Mouse (Mus musculus): ENCODE measurements around the gene Pycr2. TPM values are rescaled to one million over a fixed set of nuclear protein-coding genes. Genes with fewer than 3 reads are reported as not detected.

The Pycr2 gene
- 163 and 166 TPM in 2 replicates for polyA plus RNA-seq (2016; fragmentation: Nextera tagmentation; extraction: Ambion mirVana)

DNA sequence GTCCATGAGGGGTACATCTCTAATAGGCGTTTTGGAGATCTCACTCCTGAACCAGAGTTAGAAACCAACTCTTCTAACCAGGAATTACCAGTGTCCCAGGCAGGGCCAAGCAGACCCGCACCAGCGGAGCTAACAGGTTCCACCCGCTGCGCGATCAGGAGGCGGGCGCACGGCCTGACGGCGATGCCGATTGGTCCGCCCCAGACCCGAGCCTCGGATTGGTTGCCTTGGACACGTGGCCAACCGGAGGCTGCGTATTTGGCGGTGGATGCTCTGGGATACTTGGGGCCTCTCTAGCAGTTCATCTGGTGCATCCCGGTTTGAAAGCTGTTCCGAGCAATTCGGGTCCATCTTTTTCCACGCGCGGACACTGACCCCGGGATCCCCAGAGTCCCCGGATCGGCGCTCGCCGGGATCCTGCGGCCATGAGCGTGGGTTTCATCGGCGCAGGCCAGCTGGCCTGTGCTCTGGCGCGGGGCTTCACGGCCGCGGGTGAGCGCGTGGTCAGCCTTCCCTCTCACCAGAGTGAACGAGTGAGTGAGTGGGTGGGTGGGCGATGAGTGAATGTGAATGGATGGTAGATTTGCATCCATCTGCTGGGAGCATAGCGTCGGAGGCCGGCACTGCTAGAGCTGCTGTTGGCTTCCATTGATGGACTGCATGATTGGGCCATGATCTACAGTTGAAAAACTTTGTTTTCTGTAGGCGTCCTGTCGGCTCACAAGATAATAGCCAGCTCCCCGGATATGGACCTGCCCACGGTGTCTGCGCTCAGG, at the start of gene Pycr2:
Gene Pycr2 (plus strand): TSS at position 255 of the 776 bp plus-strand sequence.
- H3K36me3 ChIP-seq, result peaks cover 40% of the 10 kb centered on the region
- no peaks in the 10 kb centered on the region for H3K27me3 ChIP-seq (ENCODE audit: low read depth, poor library complexity, severe bottlenecking)
- H3K4me3 ChIP-seq, result peak within 1 kb of the TSS; percentile 76
- peak within 1 kb of the TSS; percentile 91 for H3K27ac ChIP-seq
- under 1% methylated on average over 52 of the region's 52 CpGs for WGBS
- peak; percentile 95 for DNase-seq (ENCODE audit: low spot score)
- no peaks in the 10 kb centered on the region for H3K9me3 ChIP-seq (replicated peaks)
- H3K4me1 ChIP-seq, result peaks cover 25% of the 10 kb centered on the region

DNA sequence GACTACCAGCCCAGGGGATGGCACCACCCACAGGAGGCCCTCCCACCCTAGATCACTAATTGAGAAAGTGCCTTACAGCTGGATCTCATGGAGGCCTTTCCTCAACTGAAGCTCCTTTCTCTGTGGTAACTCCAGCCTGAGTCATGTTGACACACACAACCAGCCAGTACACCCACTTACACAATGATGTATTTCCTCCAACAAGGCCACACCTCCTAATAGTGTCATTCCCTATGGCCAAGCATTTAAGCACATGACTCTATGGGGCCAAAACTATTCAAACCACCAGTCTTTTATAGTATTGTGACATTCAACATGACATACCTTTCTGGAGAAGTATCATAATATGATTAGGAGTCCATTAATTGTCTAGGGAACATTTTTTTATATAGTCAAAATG, 45.3 kb upstream of the Pycr2 start:
- no peaks in the 10 kb centered on the region for H3K4me1 ChIP-seq
- H3K27me3 ChIP-seq (ENCODE audit: low read depth, poor library complexity, severe bottlenecking), result no peaks in the 10 kb centered on the region
- DNase-seq (ENCODE audit: low spot score), result no peak
- peaks cover 90% of the 10 kb centered on the region for H3K36me3 ChIP-seq
- H3K9me3 ChIP-seq (replicated peaks), result no peaks in the 10 kb centered on the region
- H3K4me3 ChIP-seq, result no peak overlapping the region
- H3K27ac ChIP-seq, result no peak overlapping the region

DNA sequence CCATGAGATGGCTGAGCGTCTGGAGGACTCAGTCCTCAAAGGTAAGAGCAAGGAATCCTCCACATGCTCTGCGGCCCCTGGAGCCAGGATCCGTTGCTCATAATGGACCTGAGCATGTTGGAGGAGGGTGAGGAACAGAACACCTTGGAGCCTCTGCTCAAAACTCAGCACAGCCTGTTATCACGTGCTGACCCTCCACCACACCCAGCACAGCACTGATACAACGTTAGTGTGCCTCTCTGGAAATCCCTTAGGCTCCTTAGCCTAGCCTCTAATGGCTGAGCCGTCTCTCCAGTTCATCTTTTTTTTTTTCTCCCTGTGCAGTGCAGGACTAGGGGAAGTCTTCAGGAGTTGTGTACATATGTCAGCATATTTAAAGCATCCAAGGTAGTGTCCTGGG, 44.1 kb upstream of the Pycr2 start:
- no peaks in the 10 kb centered on the region for H3K4me1 ChIP-seq
- no peak for DNase-seq (ENCODE audit: low spot score)
- 86% methylated on average over 6 of the region's 6 CpGs for WGBS
- no peaks in the 10 kb centered on the region for H3K27me3 ChIP-seq (ENCODE audit: low read depth, poor library complexity, severe bottlenecking)
- no peaks in the 10 kb centered on the region for H3K9me3 ChIP-seq (replicated peaks)
- peaks cover 98% of the 10 kb centered on the region for H3K36me3 ChIP-seq
- H3K27ac ChIP-seq, result no peak overlapping the region
- no peak overlapping the region for H3K4me3 ChIP-seq

DNA sequence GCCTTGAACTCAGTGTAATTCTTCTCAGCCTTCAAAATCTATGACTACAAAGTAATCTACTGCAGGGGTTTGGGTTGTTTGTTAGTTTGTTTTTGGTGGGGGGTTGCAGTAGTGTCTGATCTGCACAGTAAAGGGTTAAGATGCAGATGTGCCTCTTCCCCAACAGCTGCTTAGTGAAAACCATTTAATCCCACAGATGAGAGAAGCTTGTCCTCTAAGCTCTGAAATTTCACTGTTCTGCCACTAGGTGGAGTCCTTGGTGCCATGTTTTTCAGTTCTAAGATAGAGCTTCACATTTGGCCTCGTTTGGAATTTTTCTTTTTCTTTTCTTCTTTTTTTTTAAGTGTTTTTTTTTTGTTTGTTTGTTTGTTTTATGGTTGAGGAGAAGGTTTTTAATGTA, 40.5 kb upstream of the Pycr2 start:
- no peak overlapping the region for H3K4me3 ChIP-seq
- H3K27me3 ChIP-seq (ENCODE audit: low read depth, poor library complexity, severe bottlenecking), result no peaks in the 10 kb centered on the region
- 58% methylated on average over 1 of the region's 1 CpGs for WGBS
- no peak for DNase-seq (ENCODE audit: low spot score)
- H3K9me3 ChIP-seq (replicated peaks), result no peaks in the 10 kb centered on the region
- H3K36me3 ChIP-seq, result peaks cover 98% of the 10 kb centered on the region
- H3K4me1 ChIP-seq, result no peaks in the 10 kb centered on the region
- H3K27ac ChIP-seq, result no peak overlapping the region

DNA sequence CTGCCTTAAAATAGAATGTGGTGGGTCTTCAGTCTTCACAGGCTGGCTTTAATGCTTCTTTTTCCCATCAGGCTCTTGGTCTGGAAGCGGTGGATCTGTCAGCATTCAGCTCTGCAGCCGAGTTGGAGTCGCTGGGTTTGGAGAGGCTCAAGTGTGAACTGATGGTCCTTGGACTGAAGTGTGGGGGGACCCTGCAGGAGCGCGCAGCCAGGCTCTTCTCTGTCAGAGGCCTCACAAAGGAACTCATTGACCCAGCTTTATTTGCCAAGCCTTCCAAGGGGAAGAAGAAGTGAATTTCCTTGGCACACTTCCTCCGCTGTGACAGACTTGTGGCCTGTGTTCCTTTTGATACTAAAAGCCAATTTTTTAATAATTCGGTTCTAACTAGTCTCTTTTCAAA, 38.1 kb upstream of the Pycr2 start:
- 92% methylated on average over 7 of the region's 7 CpGs for WGBS

DNA sequence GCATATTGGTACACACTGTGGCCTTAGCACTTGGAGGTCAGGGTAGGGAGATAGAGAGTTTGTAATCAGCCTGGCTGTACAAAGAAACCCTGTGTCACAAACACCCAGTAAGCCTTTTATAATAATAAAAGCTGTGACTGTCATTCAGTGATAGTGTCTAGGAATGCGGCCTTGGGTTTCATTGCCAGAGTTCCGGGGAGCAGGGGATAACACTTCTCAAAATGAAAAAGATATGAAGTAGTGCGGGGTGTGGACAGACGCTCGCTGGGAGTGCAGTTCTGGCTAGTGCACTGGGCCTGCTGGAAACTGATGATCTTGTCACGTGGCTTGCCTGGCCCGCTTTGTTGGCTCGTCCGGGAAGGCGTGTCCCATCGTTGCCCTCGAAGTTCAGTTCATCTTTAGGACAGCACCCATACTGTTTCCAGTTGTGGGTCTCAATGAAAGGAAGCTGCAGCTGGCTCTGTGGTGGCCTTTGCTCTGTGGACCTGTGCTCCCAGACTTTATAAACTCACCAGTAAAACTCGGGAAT, 33.9 kb upstream of the Pycr2 start:
- no peaks in the 10 kb centered on the region for H3K27me3 ChIP-seq (ENCODE audit: low read depth, poor library complexity, severe bottlenecking)
- WGBS, result 71% methylated on average over 13 of the region's 13 CpGs

More for the DNA sequence above, 38.1 kb upstream of the Pycr2 start:
- H3K4me1 ChIP-seq, result no peaks in the 10 kb centered on the region
- no peak overlapping the region for H3K4me3 ChIP-seq
- no peaks in the 10 kb centered on the region for H3K27me3 ChIP-seq (ENCODE audit: low read depth, poor library complexity, severe bottlenecking)
- no peak overlapping the region for H3K27ac ChIP-seq
- no peak for DNase-seq (ENCODE audit: low spot score)
- H3K36me3 ChIP-seq, result peaks cover 75% of the 10 kb centered on the region
- no peaks in the 10 kb centered on the region for H3K9me3 ChIP-seq (replicated peaks)

DNA sequence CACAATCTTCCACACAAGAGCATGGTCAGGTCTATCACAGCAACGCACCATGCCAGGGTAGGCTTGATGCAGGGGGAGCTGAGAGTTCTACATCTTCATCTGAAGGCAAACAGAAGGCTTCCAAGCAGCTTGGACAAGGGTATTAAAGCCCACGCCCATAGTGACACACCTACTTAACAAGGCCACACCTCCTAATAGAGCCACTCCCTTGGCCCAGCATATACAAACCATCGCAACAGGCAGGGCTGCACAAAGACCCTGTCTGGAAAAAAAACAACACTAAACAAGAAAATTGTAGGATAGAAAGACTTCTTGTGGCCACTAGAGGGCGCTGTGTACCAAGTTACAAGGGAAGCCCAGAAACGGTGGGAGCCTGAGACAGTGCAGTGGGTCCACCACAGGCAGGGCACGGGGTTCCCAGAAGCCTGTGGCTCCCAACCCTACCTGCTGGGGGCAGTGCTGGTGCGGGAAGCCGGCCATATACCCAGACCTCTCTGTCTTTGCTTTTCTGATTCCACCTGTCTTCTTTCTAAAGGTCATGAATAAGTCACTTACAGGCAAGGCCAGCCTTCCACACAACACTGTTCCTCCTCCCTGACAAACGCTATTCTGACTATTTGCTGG, 30.1 kb upstream of the Pycr2 start:
- Histone ChIP-seq H3K27me3 (ENCODE audit: low read depth, poor library complexity, severe bottlenecking) (no peaks in the 10 kb centered on the region), H3K9me3 (replicated peaks) (no peaks in the 10 kb centered on the region), H3K27ac (no peak overlapping the region), H3K36me3 (no peaks in the 10 kb centered on the region), H3K4me1 (no peaks in the 10 kb centered on the region), H3K4me3 (no peak overlapping the region)
- DNase-seq (ENCODE audit: low spot score), result peak; percentile 72
- whole genome bisulfite sequencing, result 20% methylated on average over 9 of the region's 9 CpGs

More for the DNA sequence above, 33.9 kb upstream of the Pycr2 start:
- Histone ChIP-seq H3K9me3 (replicated peaks) (no peaks in the 10 kb centered on the region), H3K4me1 (no peaks in the 10 kb centered on the region), H3K27ac (no peak overlapping the region), H3K36me3 (peaks cover 35% of the 10 kb centered on the region), H3K4me3 (no peak overlapping the region)
- no peak for DNase-seq (ENCODE audit: low spot score)

DNA sequence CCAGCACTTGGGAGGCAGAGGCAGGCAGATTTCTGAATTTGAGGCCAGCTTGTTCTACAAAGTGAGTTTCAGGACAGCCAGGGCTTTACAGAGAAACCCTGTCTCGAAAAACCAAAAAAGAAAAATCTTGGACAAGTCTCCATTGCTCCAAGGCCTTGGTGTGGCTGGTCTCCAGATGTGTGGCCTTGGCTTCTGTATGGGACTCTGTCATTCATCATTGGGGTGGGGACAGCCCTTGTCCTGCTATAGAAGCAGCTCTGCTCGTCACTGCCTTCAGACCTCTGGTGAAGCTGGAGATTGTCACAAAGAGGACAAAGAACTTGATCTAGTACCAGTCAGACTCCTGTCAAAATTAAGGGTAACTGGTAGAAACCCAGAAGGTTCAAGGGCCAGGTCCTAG, 29.5 kb upstream of the Pycr2 start:
- WGBS, result 84% methylated on average over 2 of the region's 2 CpGs
- Histone ChIP-seq H3K27ac (no peak overlapping the region), H3K4me3 (no peak overlapping the region), H3K9me3 (replicated peaks) (no peaks in the 10 kb centered on the region), H3K27me3 (ENCODE audit: low read depth, poor library complexity, severe bottlenecking) (no peaks in the 10 kb centered on the region), H3K4me1 (no peaks in the 10 kb centered on the region), H3K36me3 (no peaks in the 10 kb centered on the region)
- no peak for DNase-seq (ENCODE audit: low spot score)

DNA sequence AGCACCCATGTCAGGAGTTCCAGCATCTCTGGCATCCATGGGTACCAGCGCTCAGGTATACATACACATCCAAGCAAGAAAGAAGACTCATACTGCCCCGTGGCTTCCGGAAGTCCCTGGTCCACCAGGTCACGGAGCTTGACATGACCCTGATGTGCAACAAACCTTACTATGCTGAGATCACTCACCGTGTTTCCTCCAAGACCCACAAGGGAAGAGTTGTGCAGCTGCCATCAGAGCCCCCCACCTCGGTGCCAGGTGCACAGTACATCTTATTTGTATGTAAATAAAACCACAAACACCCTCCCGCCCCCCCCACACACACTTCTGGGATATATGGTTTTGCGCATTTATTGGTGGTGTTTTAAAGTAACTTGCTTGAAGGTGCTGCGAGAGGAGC, 29.0 kb upstream of the Pycr2 start:
- whole genome bisulfite sequencing, result 89% methylated on average over 9 of the region's 9 CpGs

DNA sequence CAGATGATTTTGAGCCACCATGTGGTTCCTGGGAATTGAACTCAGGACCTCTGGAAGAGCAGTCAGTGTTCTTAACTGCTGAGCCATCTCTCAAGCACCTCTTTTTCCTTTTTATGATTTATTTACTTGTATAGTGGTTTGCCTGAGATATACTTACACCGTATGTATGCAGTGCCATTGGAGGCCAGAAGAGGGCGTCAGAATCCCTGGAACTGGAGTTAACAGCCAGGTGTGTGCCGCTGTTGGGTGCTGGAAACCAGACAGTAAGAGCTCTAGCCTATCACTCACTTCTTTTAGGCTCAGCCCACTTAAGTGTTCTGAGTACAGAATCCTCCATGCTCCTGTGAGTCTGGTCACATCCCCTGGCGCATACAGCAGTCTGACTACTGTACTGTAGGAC, 26.6 kb upstream of the Pycr2 start:
- WGBS, result 73% methylated on average over 4 of the region's 4 CpGs
- DNase-seq (ENCODE audit: low spot score), result no peak
- H3K27ac ChIP-seq, result no peak overlapping the region

More for the DNA sequence above, 29.0 kb upstream of the Pycr2 start:
- Histone ChIP-seq H3K27ac (no peak overlapping the region), H3K4me3 (no peak overlapping the region), H3K36me3 (no peaks in the 10 kb centered on the region), H3K4me1 (no peaks in the 10 kb centered on the region), H3K27me3 (ENCODE audit: low read depth, poor library complexity, severe bottlenecking) (no peaks in the 10 kb centered on the region), H3K9me3 (replicated peaks) (no peaks in the 10 kb centered on the region)
- no peak for DNase-seq (ENCODE audit: low spot score)

DNA sequence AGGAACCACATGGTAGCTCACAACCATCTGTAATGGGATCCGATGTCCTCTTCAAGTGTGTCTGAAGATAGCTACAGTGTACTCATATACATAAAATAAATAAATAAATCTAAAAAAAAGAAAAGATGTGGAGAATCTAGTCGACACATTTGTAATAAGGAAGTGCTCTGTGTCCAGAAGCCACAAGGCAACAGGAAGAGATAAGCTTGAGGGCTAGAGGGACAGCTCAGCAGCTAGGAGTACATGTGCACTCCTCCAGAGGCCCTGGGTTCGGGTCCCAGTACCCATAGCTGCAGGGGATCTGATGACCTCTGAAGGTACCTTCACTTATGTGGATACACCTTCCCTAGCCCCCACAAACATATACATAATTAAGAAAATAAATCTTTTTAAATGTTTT, 22.3 kb upstream of the Pycr2 start:
- Histone ChIP-seq H3K4me3 (no peak overlapping the region), H3K27ac (no peak overlapping the region), H3K36me3 (no peaks in the 10 kb centered on the region), H3K4me1 (peaks cover 11% of the 10 kb centered on the region), H3K9me3 (replicated peaks) (no peaks in the 10 kb centered on the region), H3K27me3 (ENCODE audit: low read depth, poor library complexity, severe bottlenecking) (0 out of 2 replicates have a peak, but pooled peaks cover 7% of the 10 kb centered on the region)
- DNase-seq (ENCODE audit: low spot score), result no peak
- 88% methylated on average over 3 of the region's 3 CpGs for WGBS

More for the DNA sequence above, 26.6 kb upstream of the Pycr2 start:
- no peaks in the 10 kb centered on the region for H3K9me3 ChIP-seq (replicated peaks)
- H3K27me3 ChIP-seq (ENCODE audit: low read depth, poor library complexity, severe bottlenecking), result no peaks in the 10 kb centered on the region
- H3K36me3 ChIP-seq, result no peaks in the 10 kb centered on the region
- no peaks in the 10 kb centered on the region for H3K4me1 ChIP-seq
- no peak overlapping the region for H3K4me3 ChIP-seq

DNA sequence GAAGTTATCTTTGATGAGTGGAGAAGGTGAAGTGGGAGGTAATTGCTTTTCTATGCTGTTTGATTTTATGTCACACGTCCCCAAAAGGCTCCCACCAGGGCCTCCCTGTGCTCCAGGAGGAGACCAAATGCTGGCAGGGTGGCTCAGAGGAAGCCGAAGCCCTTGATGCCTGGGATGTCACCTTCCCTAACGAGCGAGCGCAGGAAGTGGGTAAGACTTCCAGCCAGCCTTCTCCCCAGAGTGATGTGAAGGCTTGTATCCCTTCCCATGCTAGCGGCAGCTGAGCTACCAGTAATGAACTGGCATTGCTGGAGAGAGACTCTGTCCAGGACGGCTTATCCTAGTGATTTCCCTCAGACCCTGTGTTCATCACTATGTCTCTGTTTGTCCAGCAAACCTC, 20.4 kb upstream of the Pycr2 start:
- Histone ChIP-seq H3K9me3 (replicated peaks) (no peaks in the 10 kb centered on the region), H3K4me1 (peaks cover 19% of the 10 kb centered on the region), H3K36me3 (no peaks in the 10 kb centered on the region), H3K4me3 (no peak overlapping the region), H3K27me3 (ENCODE audit: low read depth, poor library complexity, severe bottlenecking) (0 out of 2 replicates have a peak, but pooled peaks cover 7% of the 10 kb centered on the region), H3K27ac (no peak overlapping the region)
- WGBS, result 9% methylated on average over 7 of the region's 7 CpGs
- no peak for DNase-seq (ENCODE audit: low spot score)

DNA sequence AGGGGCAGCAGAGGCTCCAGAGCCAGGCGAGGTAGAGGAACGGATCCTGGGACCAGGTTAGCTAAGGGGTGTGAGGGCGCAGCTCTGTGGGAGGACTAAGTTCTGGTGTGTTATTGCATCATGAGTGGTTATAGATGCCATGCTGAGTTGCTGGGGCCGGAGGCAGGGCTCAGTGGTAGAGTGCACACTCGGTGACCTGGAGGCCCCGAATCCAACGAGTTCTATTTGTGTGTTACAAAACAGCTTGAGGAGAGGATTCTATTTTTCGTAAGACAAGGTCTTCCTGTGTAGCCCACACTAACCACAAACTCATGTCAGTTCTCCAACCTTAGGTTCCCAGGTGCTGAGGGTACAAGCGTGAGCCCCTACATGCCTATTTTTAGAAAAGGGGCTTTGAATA, 19.6 kb upstream of the Pycr2 start:
- H3K27ac ChIP-seq, result no peak overlapping the region
- H3K4me1 ChIP-seq, result peaks cover 27% of the 10 kb centered on the region
- no peaks in the 10 kb centered on the region for H3K9me3 ChIP-seq (replicated peaks)
- H3K36me3 ChIP-seq, result no peaks in the 10 kb centered on the region
- no peak for DNase-seq (ENCODE audit: low spot score)
- no peak overlapping the region for H3K4me3 ChIP-seq
- WGBS, result 84% methylated on average over 9 of the region's 9 CpGs
- 0 out of 2 replicates have a peak, but pooled peaks cover 13% of the 10 kb centered on the region for H3K27me3 ChIP-seq (ENCODE audit: low read depth, poor library complexity, severe bottlenecking)

Measured in limb, embryonic 10.5 days (tissue).